Mouse (Mus musculus) forebrain, embryonic 12.5 days (tissue): ENCODE data around the gene Gm7879. TPM values are rescaled to one million over a fixed set of nuclear protein-coding genes. Genes with fewer than 3 reads are reported as not detected.
"Not testable (repeated sequence)": the region's sequence is repeated elsewhere in the genome, so short reads cannot be mapped to it uniquely, and the experiment has no call there.

Experiments
- ATAC-seq: fragments of 200-750 bp; cut with Nextera tagmentation; 2 replicates; pipeline ENCODE4 v1.8.0; 2017; ENCODE audit warnings: moderate TSS enrichment; ENCODE audit not compliant: low FRiP score
- H3K27ac ChIP-seq: fragments of 300-500 bp; sonication (generic); 2 replicates; pipeline ENCODE4 v1.5.1; 2016; ENCODE audit warnings: mild to moderate bottlenecking
- H3K27me3 ChIP-seq: fragments of 300-500 bp; sonication (generic); 2 replicates; pipeline ENCODE4 v1.6.1; 2016; ENCODE audit warnings: mild to moderate bottlenecking
- H3K36me3 ChIP-seq: fragments of 300-500 bp; sonication (generic); replicated peaks from 2 replicates; pipeline ENCODE4 v1.6.1; 2016; ENCODE audit warnings: mild to moderate bottlenecking
- H3K4me1 ChIP-seq: fragments of 300-500 bp; sonication (generic); 2 replicates; pipeline ENCODE4 v1.6.1; 2016
- H3K4me2 ChIP-seq: fragments of 300-500 bp; sonication (generic); 2 replicates; pipeline ENCODE4 v1.6.1; 2016; ENCODE audit warnings: mild to moderate bottlenecking, moderate library complexity
- H3K4me3 ChIP-seq: fragments of 300-500 bp; sonication (generic); replicated peaks from 2 replicates; pipeline ENCODE4 v1.5.1; 2016; ENCODE audit warnings: mild to moderate bottlenecking
- H3K9ac ChIP-seq: fragments of 300-500 bp; sonication (generic); 2 replicates; pipeline ENCODE4 v1.6.1; 2016; ENCODE audit warnings: mild to moderate bottlenecking
- H3K9me3 ChIP-seq: fragments of 300-500 bp; sonication (generic); 2 replicates; pipeline ENCODE4 v1.6.1; 2016
- WGBS: fragments of 180-500 bp; shearing (Covaris S2); methylation state at CpG from one replicate; pipeline ENCODE4 v1.1.7; 2016; 5-methylcytosine and 5-hydroxymethylcytosine counted together
- polyA plus RNA-seq: library from polyadenylated mRNA; unstranded; fragments of >200 nt; fragmentation: Nextera tagmentation; extraction: Ambion mirVana; gene quantifications from 2 replicates; pipeline ENCODE4 v1.2.1, GENCODE M21; 2016

Gm7879 gene
- polyA plus RNA-seq: 1.3 TPM in 1 of 2 replicates, not detected in the other

DNA sequence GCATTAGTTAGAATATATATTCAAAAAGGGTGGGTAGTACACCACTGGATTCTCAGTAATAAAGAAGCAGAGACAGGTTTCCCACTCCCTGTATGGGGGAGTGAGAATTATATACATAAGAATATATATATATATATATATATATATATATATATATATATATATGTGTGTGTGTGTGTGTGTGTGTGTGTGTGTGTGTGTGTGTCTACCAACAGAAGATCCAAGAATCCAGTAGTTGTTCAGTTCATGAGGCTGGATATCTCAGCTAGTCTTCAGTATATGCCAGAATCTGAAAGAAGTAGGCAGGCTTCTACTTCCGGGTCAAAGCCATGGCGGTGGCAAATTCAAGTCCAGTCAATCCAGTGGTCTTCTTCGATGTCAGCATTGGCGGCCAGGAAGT, at the start of gene Gm7879:
Gene Gm7879, plus strand, starts transcription at position 301 of the 400 bp plus-strand sequence.
- H3K9me3 ChIP-seq: not testable (repeated sequence)
- WGBS: 95% methylated on average over 4 of the region's 4 CpGs

DNA sequence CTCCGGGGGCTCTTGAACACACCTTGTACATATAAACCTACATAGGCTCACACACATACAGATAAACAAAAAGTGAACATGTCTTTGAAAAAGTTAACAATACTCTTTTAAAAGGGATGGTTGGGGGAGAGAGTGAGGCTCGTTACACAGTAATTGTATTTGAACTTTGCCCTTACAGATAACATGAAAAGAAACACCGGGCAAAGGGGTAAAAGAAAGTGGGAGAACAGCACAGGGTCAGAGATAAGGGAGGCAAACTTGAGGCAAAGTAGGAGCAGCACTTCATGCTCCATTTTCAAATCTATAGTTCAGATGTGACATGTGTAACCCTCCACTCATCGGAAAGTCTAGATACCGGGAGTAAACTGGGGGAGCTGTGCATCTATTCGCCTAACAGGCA, 49.3 kb upstream of the Gm7879 start:
- Histone ChIP-seq H3K4me1 (0 out of 2 replicates have a peak, but pooled peaks cover under 1% of the 10 kb centered on the region), H3K4me2 (no peak overlapping the region), H3K9me3 (no peaks in the 10 kb centered on the region), H3K4me3 (no peak overlapping the region), H3K27ac (no peak overlapping the region), H3K27me3 (no peaks in the 10 kb centered on the region), H3K36me3 (no peaks in the 10 kb centered on the region), H3K9ac (no peak overlapping the region)
- no peak for ATAC-seq
- WGBS: 76% methylated on average over 6 of the region's 6 CpGs

More for the DNA sequence above, at the start of gene Gm7879:
- not testable (repeated sequence) for H3K27ac ChIP-seq, H3K27me3 ChIP-seq, H3K4me3 ChIP-seq, ATAC-seq, H3K4me1 ChIP-seq, H3K4me2 ChIP-seq, H3K9ac ChIP-seq, H3K36me3 ChIP-seq

DNA sequence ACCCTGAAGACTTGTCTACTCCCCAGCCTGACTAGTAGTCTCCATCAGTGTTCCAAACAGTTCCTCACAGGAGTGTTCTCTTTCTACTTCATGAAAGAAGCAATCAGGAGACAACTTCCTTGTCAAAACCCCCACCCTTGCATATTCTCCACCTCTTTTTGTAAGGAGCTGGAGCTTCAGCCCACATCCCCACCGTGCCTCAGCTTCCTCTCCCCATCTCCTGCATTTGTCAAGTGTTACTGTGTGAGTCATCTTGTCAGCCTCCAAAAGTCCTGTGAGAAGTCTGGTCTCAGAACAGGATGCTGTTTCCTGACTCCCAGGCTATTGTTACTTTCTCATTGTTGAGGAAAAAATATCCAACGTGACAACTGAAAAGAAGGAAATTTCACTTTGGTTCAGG, 47.6 kb upstream of the Gm7879 start:
- WGBS: 88% methylated on average over 2 of the region's 2 CpGs

DNA sequence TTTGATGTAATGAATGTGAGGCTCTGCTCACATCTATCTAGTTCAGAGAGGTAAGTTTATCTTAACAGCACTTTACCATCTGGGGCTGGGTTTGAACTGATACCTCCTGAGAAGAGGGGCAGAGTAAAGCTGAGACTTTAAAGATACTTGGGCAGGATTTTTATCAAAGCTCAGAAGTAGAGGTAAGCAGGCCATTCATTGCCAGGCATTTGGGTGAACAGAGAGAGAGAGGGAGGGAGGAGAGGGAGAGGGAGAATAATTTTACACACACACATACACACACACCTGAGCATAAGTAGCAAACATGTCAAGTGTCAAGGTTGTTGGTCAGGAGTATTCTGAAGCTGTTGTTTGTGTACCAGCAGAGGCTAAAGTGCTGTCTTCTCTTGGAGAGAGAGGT, 44.7 kb upstream of the Gm7879 start, which contains the start of gene Cd38:
Gene Cd38, plus strand, starts transcription at position 301 of the 400 bp plus-strand sequence.
- Histone ChIP-seq H3K4me1 (peaks cover 9% of the 10 kb centered on the region), H3K4me2 (peak within 1 kb of the TSS; percentile 63), H3K9me3 (no peaks in the 10 kb centered on the region), H3K27ac (no peak within 1 kb of the TSS), H3K9ac (peak within 1 kb of the TSS; percentile 27; the same call in 1 of the 2 replicates), H3K4me3 (peak within 1 kb of the TSS; percentile 32), H3K36me3 (no peaks in the 10 kb centered on the region), H3K27me3 (no peaks in the 10 kb centered on the region; the same call in 1 of the 2 replicates)
- no peak for ATAC-seq

More for the DNA sequence above, 47.6 kb upstream of the Gm7879 start:
- Histone ChIP-seq H3K4me2 (no peak overlapping the region), H3K36me3 (no peaks in the 10 kb centered on the region), H3K4me1 (peaks cover 9% of the 10 kb centered on the region), H3K4me3 (no peak overlapping the region), H3K27ac (no peak overlapping the region), H3K9me3 (no peaks in the 10 kb centered on the region), H3K9ac (no peak overlapping the region), H3K27me3 (no peaks in the 10 kb centered on the region; the same call in 1 of the 2 replicates)
- no peak for ATAC-seq

DNA sequence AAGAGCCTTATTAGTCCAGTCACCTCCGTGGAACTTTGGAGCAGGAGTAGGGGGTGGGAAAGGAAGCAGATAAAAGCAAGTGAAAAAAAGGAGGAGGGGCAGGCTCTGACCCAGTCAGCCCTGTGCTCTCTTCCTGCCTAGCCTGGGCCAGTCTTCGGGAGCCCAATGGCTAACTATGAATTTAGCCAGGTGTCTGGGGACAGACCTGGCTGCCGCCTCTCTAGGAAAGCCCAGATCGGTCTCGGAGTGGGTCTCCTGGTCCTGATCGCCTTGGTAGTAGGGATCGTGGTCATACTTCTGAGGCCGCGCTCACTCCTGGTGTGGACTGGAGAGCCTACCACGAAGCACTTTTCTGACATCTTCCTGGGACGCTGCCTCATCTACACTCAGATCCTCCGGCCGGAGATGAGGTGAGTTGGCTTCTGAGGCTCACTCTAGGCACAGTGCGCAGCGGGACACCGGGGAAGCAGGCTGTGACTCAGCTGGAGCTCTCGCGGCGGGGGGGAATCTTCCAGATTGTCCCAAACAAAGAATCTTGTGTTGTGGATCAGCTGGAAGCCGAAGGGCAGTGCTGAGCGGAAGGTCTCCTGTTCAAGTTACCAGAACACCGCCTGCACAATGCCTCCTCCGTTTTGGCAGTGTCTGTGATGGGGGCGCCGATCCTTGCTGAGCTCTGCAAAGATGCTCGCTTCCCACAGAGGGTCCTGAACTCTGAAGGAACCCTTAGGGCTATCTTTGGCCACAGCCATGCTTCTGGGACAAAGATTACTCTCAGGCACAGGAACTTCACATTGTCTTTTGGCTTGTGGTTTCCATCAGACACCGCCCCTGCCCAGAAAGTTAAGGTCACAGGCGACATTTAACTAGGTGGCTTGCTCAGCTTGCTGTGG, 44.0 kb upstream of the Gm7879 start:
- Histone ChIP-seq H3K4me3 (peak overlapping the region; percentile 32), H3K4me1 (peaks cover 9% of the 10 kb centered on the region), H3K36me3 (no peaks in the 10 kb centered on the region), H3K27me3 (no peaks in the 10 kb centered on the region; the same call in 1 of the 2 replicates), H3K4me2 (peak overlapping the region; percentile 63), H3K9me3 (no peaks in the 10 kb centered on the region), H3K9ac (peak overlapping the region; percentile 27; the same call in 1 of the 2 replicates), H3K27ac (no peak overlapping the region)
- 3% methylated on average over 28 of the region's 28 CpGs for WGBS
- ATAC-seq: no peak

DNA sequence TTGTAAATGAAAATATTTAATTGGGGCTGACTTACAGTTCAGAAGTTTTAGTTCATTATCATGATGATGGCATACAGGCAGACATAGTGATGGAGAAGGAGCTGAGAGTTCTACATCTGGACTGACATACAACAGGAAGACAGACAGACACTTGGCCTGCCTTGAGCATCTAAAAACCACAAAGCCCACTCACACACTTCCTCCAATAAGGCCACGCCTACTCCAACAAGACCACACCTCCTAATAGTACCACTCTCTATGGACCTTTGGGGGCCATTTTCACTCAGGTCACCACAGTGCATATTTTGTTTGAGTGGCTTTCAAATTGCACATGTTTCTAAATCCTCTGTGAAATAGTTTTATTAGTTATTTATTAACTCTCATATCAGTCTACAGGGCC, 41.1 kb upstream of the Gm7879 start:
- no peak overlapping the region for H3K4me3 ChIP-seq

DNA sequence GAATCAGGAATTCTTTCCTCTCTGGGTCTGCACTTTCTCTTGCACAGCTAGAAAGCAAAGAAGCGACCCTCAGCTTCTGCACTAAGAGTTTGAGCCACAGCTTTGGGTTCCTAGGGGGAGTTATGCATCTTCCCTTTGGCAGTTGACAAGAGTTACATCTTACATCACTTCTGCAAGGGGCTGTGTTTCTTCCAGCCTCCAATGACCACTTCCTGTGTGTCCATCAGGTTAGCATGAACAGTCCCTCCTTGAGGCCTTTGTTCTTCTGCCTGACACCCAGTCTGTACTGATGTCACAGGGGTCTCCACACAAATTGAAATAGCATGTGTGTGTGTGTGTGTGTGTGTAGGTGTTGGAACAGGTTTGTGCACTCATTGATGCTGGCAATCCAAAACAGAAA, 40.3 kb upstream of the Gm7879 start:
- 69% methylated on average over 1 of the region's 1 CpGs for WGBS
- Histone ChIP-seq H3K9me3 (no peaks in the 10 kb centered on the region), H3K4me1 (peaks cover 9% of the 10 kb centered on the region)

More for the DNA sequence above, 41.1 kb upstream of the Gm7879 start:
- no peaks in the 10 kb centered on the region; the same call in 1 of the 2 replicates for H3K27me3 ChIP-seq
- no peak overlapping the region for H3K4me2 ChIP-seq
- no peak for ATAC-seq
- H3K9me3 ChIP-seq: no peaks in the 10 kb centered on the region
- H3K9ac ChIP-seq: no peak overlapping the region
- peaks cover 9% of the 10 kb centered on the region for H3K4me1 ChIP-seq
- no peak overlapping the region for H3K27ac ChIP-seq
- WGBS: 71% methylated on average over 1 of the region's 1 CpGs
- no peaks in the 10 kb centered on the region for H3K36me3 ChIP-seq

DNA sequence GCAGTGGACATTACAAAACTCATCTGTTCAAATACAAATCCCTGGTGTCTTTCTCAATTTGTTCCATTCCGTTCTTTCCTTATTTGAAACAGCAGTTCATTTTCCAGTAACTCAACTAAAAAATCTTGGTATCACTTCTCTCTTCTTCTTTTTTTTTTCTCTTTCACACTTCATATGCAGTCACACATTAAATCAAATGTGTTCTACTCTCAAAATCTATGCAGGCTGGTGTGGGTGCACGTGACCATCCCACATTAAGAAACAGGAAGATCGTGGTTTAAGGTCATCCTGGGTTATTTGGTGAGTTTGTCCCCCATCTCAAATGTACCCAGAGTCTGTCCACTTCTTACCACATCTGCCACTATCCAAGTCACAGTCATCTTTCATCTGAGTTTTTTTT, 30.9 kb upstream of the Gm7879 start:
- H3K4me2 ChIP-seq: no peak overlapping the region
- no peak overlapping the region for H3K27ac ChIP-seq
- H3K4me3 ChIP-seq: no peak overlapping the region
- H3K36me3 ChIP-seq: no peaks in the 10 kb centered on the region
- H3K9me3 ChIP-seq: no peaks in the 10 kb centered on the region
- no peaks in the 10 kb centered on the region for H3K4me1 ChIP-seq
- ATAC-seq: no peak
- H3K27me3 ChIP-seq: no peaks in the 10 kb centered on the region
- no peak overlapping the region for H3K9ac ChIP-seq
- WGBS: 85% methylated on average over 3 of the region's 3 CpGs

More for the DNA sequence above, 40.3 kb upstream of the Gm7879 start:
- ATAC-seq: no peak
- no peaks in the 10 kb centered on the region for H3K36me3 ChIP-seq
- no peak overlapping the region for H3K27ac ChIP-seq
- no peaks in the 10 kb centered on the region; the same call in 1 of the 2 replicates for H3K27me3 ChIP-seq
- no peak overlapping the region for H3K4me2 ChIP-seq
- H3K4me3 ChIP-seq: no peak overlapping the region
- no peak overlapping the region for H3K9ac ChIP-seq

DNA sequence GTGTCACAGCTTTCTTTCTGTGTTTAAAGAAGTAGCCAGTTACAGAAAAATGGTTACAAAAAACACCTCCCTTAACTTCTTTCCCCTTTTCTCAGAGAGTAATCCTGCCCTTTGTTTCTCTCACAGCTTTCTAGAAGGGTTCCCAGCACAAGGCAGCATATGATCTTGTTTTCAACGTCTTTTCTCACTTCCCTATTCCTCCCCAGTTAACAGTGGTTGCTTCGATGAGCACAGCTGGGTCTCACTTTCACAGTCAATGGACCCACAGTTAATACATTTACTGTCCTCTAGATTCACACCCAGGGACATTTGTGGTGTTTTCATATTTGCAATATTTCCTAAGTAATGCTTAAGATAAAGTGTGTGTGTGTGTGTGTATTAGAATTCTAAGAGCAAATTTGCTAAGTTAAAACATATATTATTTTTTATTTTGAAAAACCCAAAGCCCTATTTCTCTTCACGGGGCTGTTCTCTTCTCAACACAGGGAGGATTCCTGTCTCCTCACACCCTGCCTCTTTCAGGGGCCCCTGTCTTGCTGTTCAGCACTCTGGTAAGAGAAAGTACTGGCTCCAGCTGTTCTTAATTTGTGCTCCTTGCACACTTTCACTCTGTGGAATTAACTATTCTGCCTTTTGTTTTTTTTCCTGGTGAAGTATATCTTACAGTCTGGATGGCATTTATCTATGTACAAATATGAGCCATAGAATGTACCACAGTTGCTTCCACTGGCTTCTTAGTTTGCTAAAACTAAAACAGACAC, 27.7 kb upstream of the Gm7879 start:
- Histone ChIP-seq H3K27me3 (no peaks in the 10 kb centered on the region), H3K36me3 (no peaks in the 10 kb centered on the region), H3K9ac (no peak overlapping the region), H3K4me2 (no peak overlapping the region), H3K9me3 (no peaks in the 10 kb centered on the region), H3K27ac (no peak overlapping the region), H3K4me1 (no peaks in the 10 kb centered on the region), H3K4me3 (no peak overlapping the region)
- WGBS: 27% methylated on average over 3 of the region's 3 CpGs
- ATAC-seq: no peak

DNA sequence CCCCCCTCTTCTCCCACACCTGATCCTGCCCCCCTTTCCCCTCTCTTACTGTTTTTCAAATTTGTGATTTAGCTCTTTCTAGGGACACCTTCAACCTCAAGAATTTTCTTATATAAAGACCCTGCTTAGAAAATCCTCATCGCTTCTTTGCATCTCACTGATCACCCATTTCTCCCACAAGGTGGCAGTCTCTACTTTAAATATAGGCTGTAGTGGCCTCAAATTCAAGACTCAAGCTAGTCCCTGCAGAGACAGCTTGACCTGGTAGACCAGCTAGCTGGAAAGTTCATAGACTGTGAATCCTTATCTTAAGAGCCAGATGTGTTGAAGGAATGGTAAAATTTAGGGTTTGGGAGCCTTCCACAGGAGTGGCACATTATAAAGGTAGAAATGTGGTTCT, 20.6 kb upstream of the Gm7879 start:
- no peak overlapping the region for H3K4me3 ChIP-seq
- no peak overlapping the region for H3K9ac ChIP-seq
- no peaks in the 10 kb centered on the region for H3K36me3 ChIP-seq
- H3K4me1 ChIP-seq: no peaks in the 10 kb centered on the region
- no peak overlapping the region for H3K4me2 ChIP-seq
- no peak overlapping the region for H3K27ac ChIP-seq
- no peak for ATAC-seq
- no peaks in the 10 kb centered on the region for H3K27me3 ChIP-seq
- 10% methylated on average over 1 of the region's 1 CpGs for WGBS
- no peaks in the 10 kb centered on the region for H3K9me3 ChIP-seq

DNA sequence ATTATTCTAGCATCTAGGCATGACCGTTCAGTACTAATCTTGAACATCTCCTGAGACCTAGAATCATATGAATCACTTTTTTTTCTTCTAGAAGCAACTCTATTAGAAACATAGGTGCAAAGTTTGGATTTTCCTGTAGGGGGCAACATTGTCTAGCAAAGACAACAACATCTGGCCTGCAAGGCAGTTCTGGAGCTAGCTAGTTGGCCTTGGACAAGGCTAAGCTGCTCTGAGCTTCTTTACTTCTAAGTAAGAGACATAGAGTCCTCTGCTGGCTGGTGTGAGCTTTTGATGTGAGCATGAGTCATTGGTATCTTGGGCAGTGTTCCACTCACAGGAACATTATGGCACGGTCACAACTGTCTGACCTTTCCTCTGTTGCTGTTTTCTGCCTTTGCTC, 18.8 kb upstream of the Gm7879 start:
- H3K27me3 ChIP-seq: no peaks in the 10 kb centered on the region
- WGBS: 73% methylated on average over 2 of the region's 2 CpGs
- H3K4me2 ChIP-seq: no peak overlapping the region
- H3K36me3 ChIP-seq: no peaks in the 10 kb centered on the region
- H3K4me3 ChIP-seq: no peak overlapping the region
- no peaks in the 10 kb centered on the region for H3K4me1 ChIP-seq
- H3K9ac ChIP-seq: no peak overlapping the region
- no peaks in the 10 kb centered on the region for H3K9me3 ChIP-seq
- no peak overlapping the region for H3K27ac ChIP-seq
- ATAC-seq: no peak

DNA sequence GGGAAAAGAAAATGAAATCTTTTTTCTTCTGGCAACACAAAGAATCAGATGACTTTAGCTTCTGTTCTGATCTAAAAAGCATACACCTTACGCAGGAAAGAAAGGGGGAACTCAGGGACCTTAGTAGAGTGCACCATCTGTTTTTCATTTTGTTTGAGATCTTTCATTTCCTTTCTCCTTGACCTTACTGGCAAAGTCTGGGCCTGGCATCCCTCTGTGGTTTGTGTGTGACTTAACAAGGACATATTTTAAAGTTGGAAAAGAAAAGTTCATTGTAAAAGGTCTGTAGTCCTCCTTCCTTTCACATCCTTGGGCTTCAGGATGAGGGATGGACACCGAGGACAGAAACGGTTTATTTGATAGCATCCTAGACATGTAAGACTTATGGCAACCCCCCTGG, 17.0 kb upstream of the Gm7879 start:
- Histone ChIP-seq H3K27me3 (no peaks in the 10 kb centered on the region), H3K9ac (no peak overlapping the region), H3K4me1 (no peaks in the 10 kb centered on the region), H3K9me3 (no peaks in the 10 kb centered on the region), H3K4me2 (no peak overlapping the region), H3K36me3 (no peaks in the 10 kb centered on the region), H3K4me3 (no peak overlapping the region), H3K27ac (no peak overlapping the region)
- ATAC-seq: no peak
- WGBS: 79% methylated on average over 3 of the region's 3 CpGs
